Mouse (Mus musculus): ENCODE measurements at regions not wholly inside any gene's neighbourhood (a gene's known extent, or its start where the extent isn't known, plus 50 kb on each side); places are given as distances from the start of the nearest gene placed in this dataset.

- TF ChIP-seq REST (IDR thresholded peaks at IDR 0.05; ENCODE audit: insufficient read depth, insufficient read length) (no peak), USF1 (IDR thresholded peaks at IDR 0.05; ENCODE audit: low read depth) (no peak), POLR2A (IDR thresholded peaks at IDR 0.05; ENCODE audit: insufficient read length, low read depth) (no peak), MAX (IDR thresholded peaks at IDR 0.05; ENCODE audit: low read depth) (no peak)
Observed at GRCm38 (mm10) chr6:143622161-143622560, 455.1 kb downstream of the Etnk1 start.
